ENCODE assay signal across 7 mouse cellular contexts in the genomic region with DNA sequence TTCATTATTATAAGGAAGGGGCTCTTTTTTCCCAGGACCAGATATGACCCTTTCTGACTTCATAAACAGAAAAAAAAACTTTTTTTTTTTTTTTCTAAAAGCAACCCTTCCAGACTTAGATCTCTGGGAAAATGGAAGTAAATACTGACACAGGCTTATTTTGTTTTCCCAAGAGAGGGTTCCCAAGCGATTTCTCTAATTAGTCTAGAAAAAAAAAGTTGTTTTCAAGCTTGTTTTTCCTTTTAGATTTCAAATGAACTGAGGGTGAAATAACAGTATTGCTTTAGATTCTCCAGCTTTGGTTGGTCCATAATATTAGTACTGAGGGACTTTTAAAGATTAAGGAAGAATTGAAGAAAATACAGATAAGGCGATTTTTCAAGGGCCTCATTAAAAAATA. TPM values are rescaled to one million over a fixed set of nuclear protein-coding genes. Genes with fewer than 3 reads are reported as not detected.
A peak's percentile ranks its signal among the peaks of the same experiment; 100 is the strongest.
DNase-seq lines count a peak whose midpoint lies in the region; ATAC-seq and TF ChIP-seq lines count a peak whose summit lies in the region.

No protein-coding gene starts in this region.

- H3K36me3 ChIP-seq in lung, embryonic 16.5 days (ENCODE audit: control insufficient read depth, insufficient read depth, low read length), result no peaks in the 10 kb centered on the region
- no peaks in the 10 kb centered on the region for H3K36me3 ChIP-seq in forebrain, embryonic 13.5 days (ENCODE audit: poor library complexity, severe bottlenecking)
- no peaks in the 10 kb centered on the region for H3K36me3 ChIP-seq in limb, embryonic 14.5 days (ENCODE audit: control insufficient read depth, insufficient read depth, low read length)
- no peaks in the 10 kb centered on the region for H3K36me3 ChIP-seq in stomach, embryonic 15.5 days

- H3K9me3 ChIP-seq in lung, embryonic 16.5 days (ENCODE audit: control insufficient read depth, low read length), result no peaks in the 10 kb centered on the region
- H3K9me3 ChIP-seq in forebrain, embryonic 13.5 days (replicated peaks), result no peaks in the 10 kb centered on the region
- no peaks in the 10 kb centered on the region for H3K9me3 ChIP-seq in limb, embryonic 14.5 days (ENCODE audit: control insufficient read depth, low read length)
- H3K9me3 ChIP-seq in stomach, embryonic 15.5 days, result no peaks in the 10 kb centered on the region

- H3K4me1 ChIP-seq in lung, embryonic 16.5 days (replicated peaks; ENCODE audit: control insufficient read depth, insufficient read depth, low read length), result peaks cover 27% of the 10 kb centered on the region
- H3K4me1 ChIP-seq in forebrain, embryonic 13.5 days, result peaks cover 27% of the 10 kb centered on the region
- H3K4me1 ChIP-seq in limb, embryonic 14.5 days (ENCODE audit: control insufficient read depth, insufficient read depth, low read length), result peaks cover 11% of the 10 kb centered on the region
- peaks cover 6% of the 10 kb centered on the region; the same call in 1 of the 2 replicates for H3K4me1 ChIP-seq in stomach, embryonic 15.5 days

- H3K4me3 ChIP-seq in lung, embryonic 16.5 days (ENCODE audit: low read length), result peak overlapping the region; percentile 44
- peak overlapping the region; percentile 70 for H3K4me3 ChIP-seq in forebrain, embryonic 13.5 days
- H3K4me3 ChIP-seq in limb, embryonic 14.5 days (replicated peaks; ENCODE audit: low read length), result peak overlapping the region; percentile 80
- peak overlapping the region; percentile 85 for H3K4me3 ChIP-seq in stomach, embryonic 15.5 days (replicated peaks)

- 0 out of 2 replicates have a peak overlapping the region, but pooled peaks have one; percentile 57 for H3K9ac ChIP-seq in lung, embryonic 16.5 days (ENCODE audit: low read length)
- H3K9ac ChIP-seq in forebrain, embryonic 13.5 days, result peak overlapping the region; percentile 56; the same call in 1 of the 2 replicates
- peak overlapping the region; percentile 40 for H3K9ac ChIP-seq in limb, embryonic 14.5 days (ENCODE audit: low read depth, low read length, severe bottlenecking)
- H3K9ac ChIP-seq in stomach, embryonic 15.5 days, result no peak overlapping the region

- 29% methylated on average over 2 of the region's 2 CpGs for WGBS in lung, embryonic 16.5 days
- WGBS in forebrain, embryonic 13.5 days, result 24% methylated on average over 2 of the region's 2 CpGs
- 21% methylated on average over 2 of the region's 2 CpGs for WGBS in limb, embryonic 14.5 days
- WGBS in stomach, embryonic 15.5 days, result 23% methylated on average over 2 of the region's 2 CpGs

- no peak overlapping the region for H3K27ac ChIP-seq in lung, embryonic 16.5 days (ENCODE audit: low read length)
- H3K27ac ChIP-seq in forebrain, embryonic 13.5 days, result peak overlapping the region; percentile 41; the same call in 1 of the 2 replicates
- peak overlapping the region; percentile 26; the same call in 1 of the 2 replicates for H3K27ac ChIP-seq in limb, embryonic 14.5 days (replicated peaks; ENCODE audit: low read depth, low read length)
- peak overlapping the region; percentile 63; the same call in 1 of the 2 replicates for H3K27ac ChIP-seq in stomach, embryonic 15.5 days

- H3K27me3 ChIP-seq in lung, embryonic 16.5 days (ENCODE audit: control insufficient read depth, insufficient read depth, low read depth, low read length), result no peaks in the 10 kb centered on the region
- H3K27me3 ChIP-seq in forebrain, embryonic 13.5 days, result no peaks in the 10 kb centered on the region
- H3K27me3 ChIP-seq in limb, embryonic 14.5 days (ENCODE audit: control insufficient read depth, insufficient read depth, low read length), result no peaks in the 10 kb centered on the region
- no peaks in the 10 kb centered on the region for H3K27me3 ChIP-seq in stomach, embryonic 15.5 days (replicated peaks)

- DNase-seq in lung, postnatal 10 days, result no peak
- DNase-seq in limb, embryonic 14.5 days (ENCODE audit: low spot score), result no peak
- DNase-seq in right cerebral cortex, postnatal 4 days, result no peak
- DNase-seq in left cerebral cortex, postnatal 36 days (ENCODE audit: low spot score in 2 of 2), result no peak

- H3K4me2 ChIP-seq in lung, embryonic 16.5 days (ENCODE audit: low read depth, low read length), result peak overlapping the region; percentile 61
- H3K4me2 ChIP-seq in forebrain, embryonic 13.5 days, result peak overlapping the region; percentile 75
- H3K4me2 ChIP-seq in limb, embryonic 14.5 days (replicated peaks; ENCODE audit: low read depth, low read length, severe bottlenecking), result peak overlapping the region; percentile 66
- peak overlapping the region; percentile 61 for H3K4me2 ChIP-seq in stomach, embryonic 15.5 days

- TF ChIP-seq POLR2A in limb, embryonic 14.5 days (IDR thresholded peaks at IDR 0.05; ENCODE audit: borderline replicate concordance, extremely low read depth, insufficient read depth, insufficient read length), result no peak

- intact Hi-C loops in left cerebral cortex, postnatal 36 days (cut with DNase I), result loop anchor here (5.0 kb wide), 2 partner anchors 42 to 48 kb away; a partner anchor contains a TSS

- ATAC-seq in lung, embryonic 16.5 days (ENCODE audit: low read depth), result no peak
- no peak for ATAC-seq in forebrain, embryonic 13.5 days
- no peak for ATAC-seq in limb, embryonic 14.5 days (ENCODE audit: low FRiP score, low read depth)
- no peak for ATAC-seq in stomach, embryonic 15.5 days (ENCODE audit: insufficient read depth, low FRiP score, low read depth)

RNA-seq across cellular contexts. Expression of a gene that starts 0.5 kb away (rescaled TPM):
- polyA plus RNA-seq in lung, embryonic 16.5 days (2015; fragmentation: Nextera tagmentation; extraction: Ambion mirVana), result 28.2 and 29.1 TPM in 2 replicates
- 28.0 and 29.5 TPM in 2 replicates for polyA plus RNA-seq in forebrain, embryonic 13.5 days (2015; fragmentation: Nextera tagmentation; extraction: Ambion mirVana)
- 46.8 and 68.8 TPM in 2 replicates for polyA plus RNA-seq in limb, embryonic 14.5 days (2012; rRNA removed)
- polyA plus RNA-seq in limb, embryonic 14.5 days (2014; fragmentation: Nextera tagmentation; extraction: Ambion mirVana), result 17.9 and 18.8 TPM in 2 replicates
- 19.9 and 20.7 TPM in 2 replicates for polyA plus RNA-seq in stomach, embryonic 15.5 days (2015; fragmentation: Nextera tagmentation; extraction: Ambion mirVana)
- total RNA-seq in left cerebral cortex, postnatal 36 days (2021), result 10 to 100 TPM; 54.9 to 69.9 TPM

RNA-seq across cellular contexts. Expression of a gene that starts 48.7 kb away (rescaled TPM):
- polyA plus RNA-seq in lung, embryonic 16.5 days (2015; fragmentation: Nextera tagmentation; extraction: Ambion mirVana), result 21.6 and 22.0 TPM in 2 replicates
- 10.7 and 13.3 TPM in 2 replicates for polyA plus RNA-seq in forebrain, embryonic 13.5 days (2015; fragmentation: Nextera tagmentation; extraction: Ambion mirVana)
- 34.6 and 44.7 TPM in 2 replicates for polyA plus RNA-seq in limb, embryonic 14.5 days (2012; rRNA removed)
- polyA plus RNA-seq in limb, embryonic 14.5 days (2014; fragmentation: Nextera tagmentation; extraction: Ambion mirVana), result 17.3 and 21.2 TPM in 2 replicates
- polyA plus RNA-seq in stomach, embryonic 15.5 days (2015; fragmentation: Nextera tagmentation; extraction: Ambion mirVana), result 11.7 and 13.1 TPM in 2 replicates
- 10 to 100 TPM; 19.1 to 19.9 TPM for total RNA-seq in left cerebral cortex, postnatal 36 days (2021)

RNA-seq across cellular contexts. Expression of a gene that starts 49.8 kb away (rescaled TPM):
- polyA plus RNA-seq in lung, embryonic 16.5 days (2015; fragmentation: Nextera tagmentation; extraction: Ambion mirVana), result 36.9 and 38.1 TPM in 2 replicates
- polyA plus RNA-seq in forebrain, embryonic 13.5 days (2015; fragmentation: Nextera tagmentation; extraction: Ambion mirVana), result 23.2 and 23.9 TPM in 2 replicates
- 32.6 and 40.0 TPM in 2 replicates for polyA plus RNA-seq in limb, embryonic 14.5 days (2012; rRNA removed)
- polyA plus RNA-seq in limb, embryonic 14.5 days (2014; fragmentation: Nextera tagmentation; extraction: Ambion mirVana), result 28.1 and 30.2 TPM in 2 replicates
- polyA plus RNA-seq in stomach, embryonic 15.5 days (2015; fragmentation: Nextera tagmentation; extraction: Ambion mirVana), result 28.2 and 30.6 TPM in 2 replicates
- total RNA-seq in left cerebral cortex, postnatal 36 days (2021), result 10 to 100 TPM; 10.6 to 16.0 TPM

RNA-seq across cellular contexts. Expression of a gene that starts 56.3 kb away (rescaled TPM):
- polyA plus RNA-seq in lung, embryonic 16.5 days (2015; fragmentation: Nextera tagmentation; extraction: Ambion mirVana), result 81.0 and 82.7 TPM in 2 replicates
- 137 and 139 TPM in 2 replicates for polyA plus RNA-seq in forebrain, embryonic 13.5 days (2015; fragmentation: Nextera tagmentation; extraction: Ambion mirVana)
- polyA plus RNA-seq in limb, embryonic 14.5 days (2012; rRNA removed), result 61.5 and 62.7 TPM in 2 replicates
- polyA plus RNA-seq in limb, embryonic 14.5 days (2014; fragmentation: Nextera tagmentation; extraction: Ambion mirVana), result 53.8 and 58.0 TPM in 2 replicates
- 83.5 and 85.7 TPM in 2 replicates for polyA plus RNA-seq in stomach, embryonic 15.5 days (2015; fragmentation: Nextera tagmentation; extraction: Ambion mirVana)
- total RNA-seq in left cerebral cortex, postnatal 36 days (2021), result 100 to 1,000 TPM; 175 to 190 TPM

RNA-seq across cellular contexts. Expression of a gene that starts 59.2 kb away (rescaled TPM):
- polyA plus RNA-seq in lung, embryonic 16.5 days (2015; fragmentation: Nextera tagmentation; extraction: Ambion mirVana), result 45.0 and 58.7 TPM in 2 replicates
- polyA plus RNA-seq in forebrain, embryonic 13.5 days (2015; fragmentation: Nextera tagmentation; extraction: Ambion mirVana), result 0.68 and 1.2 TPM in 2 replicates
- 11.2 and 12.6 TPM in 2 replicates for polyA plus RNA-seq in limb, embryonic 14.5 days (2012; rRNA removed)
- 12.3 and 13.3 TPM in 2 replicates for polyA plus RNA-seq in limb, embryonic 14.5 days (2014; fragmentation: Nextera tagmentation; extraction: Ambion mirVana)
- 60.4 and 61.5 TPM in 2 replicates for polyA plus RNA-seq in stomach, embryonic 15.5 days (2015; fragmentation: Nextera tagmentation; extraction: Ambion mirVana)
- total RNA-seq in left cerebral cortex, postnatal 36 days (2021), result 1 to 10 TPM; 2.6 to 3.9 TPM
